Mouse (Mus musculus) hindbrain, embryonic 11.5 days (tissue): Measurements from ENCODE around the gene Myh9. TPM values are rescaled to one million over a fixed set of nuclear protein-coding genes. Genes with fewer than 3 reads are reported as not detected.
"Not testable (repeated sequence)": the region's sequence is repeated elsewhere in the genome, so short reads cannot be mapped to it uniquely, and the experiment has no call there.

Experiments used
- ATAC-seq: fragments of 200-750 bp; cut with Nextera tagmentation; 2 replicates; pipeline ENCODE4 v1.8.0; 2017; ENCODE audit warnings: mild to moderate bottlenecking, moderate TSS enrichment, moderate library complexity; ENCODE audit not compliant: low FRiP score
- DNase-seq: peaks from one replicate; pipeline ENCODE4 v3.0.0-alpha.2; 2015; ENCODE audit warnings: low spot score
- H3K27ac ChIP-seq: fragments of 300-500 bp; sonication (generic); 2 replicates; pipeline ENCODE4 v1.5.1; 2014; ENCODE audit warnings: mild to moderate bottlenecking, low read depth, low read length
- H3K27me3 ChIP-seq: fragments of 300-500 bp; sonication (generic); 2 replicates; pipeline ENCODE4 v1.6.1; 2014; ENCODE audit warnings: mild to moderate bottlenecking, low read length, moderate library complexity, mixed read lengths; ENCODE audit not compliant: control insufficient read depth, insufficient read depth
- H3K36me3 ChIP-seq: fragments of 300-500 bp; sonication (generic); 2 replicates; pipeline ENCODE4 v1.6.1; 2014; ENCODE audit warnings: mild to moderate bottlenecking, low read length, moderate library complexity, mixed read lengths; ENCODE audit not compliant: control insufficient read depth, insufficient read depth
- H3K4me1 ChIP-seq: fragments of 300-500 bp; sonication (generic); replicated peaks from 2 replicates; pipeline ENCODE4 v1.6.1; 2014; ENCODE audit warnings: low read length, mixed read lengths; ENCODE audit not compliant: control insufficient read depth, insufficient read depth
- H3K4me2 ChIP-seq: fragments of 300-500 bp; sonication (generic); replicated peaks from 2 replicates; pipeline ENCODE4 v1.6.1; 2014; ENCODE audit warnings: mild to moderate bottlenecking, low read depth, low read length
- H3K4me3 ChIP-seq: fragments of 300-500 bp; sonication (generic); 2 replicates; pipeline ENCODE4 v1.5.1; 2014; ENCODE audit warnings: low read depth, low read length
- H3K9ac ChIP-seq: fragments of 300-500 bp; sonication (generic); 2 replicates; pipeline ENCODE4 v1.6.1; 2014; ENCODE audit warnings: low read depth, low read length
- H3K9me3 ChIP-seq: fragments of 300-500 bp; sonication (generic); 2 replicates; pipeline ENCODE4 v1.6.1; 2016; ENCODE audit warnings: low read length; ENCODE audit not compliant: control insufficient read depth
- WGBS: fragments of 180-500 bp; shearing (Covaris S2); extraction: QIAGEN DNeasy Blood & Tissue Kit; methylation state at CpG from one replicate; pipeline ENCODE4 v1.1.7; 2014; 5-methylcytosine and 5-hydroxymethylcytosine counted together
- polyA plus RNA-seq: library from polyadenylated mRNA; unstranded; fragments of >200 nt; fragmentation: Nextera tagmentation; extraction: Ambion mirVana; gene quantifications from 2 replicates; pipeline ENCODE4 v1.2.1, GENCODE M21; 2014

Gene Myh9
- polyA plus RNA-seq, 1 experiment from 2014 or later, result 29.8 TPM

GRCm38 (mm10) chr15:77849039-77849436 lies 7.1 kb upstream of the Myh9 start:
- DNase-seq, result no peak
- 68% methylated on average over 5 of the region's 5 CpGs for WGBS
- Histone ChIP-seq H3K27me3 (no peaks in the 10 kb centered on the region), H3K4me1 (no peaks in the 10 kb centered on the region), H3K4me3 (no peak overlapping the region), H3K4me2 (no peak overlapping the region), H3K36me3 (no peaks in the 10 kb centered on the region), H3K9me3 (no peaks in the 10 kb centered on the region), H3K27ac (no peak overlapping the region), H3K9ac (no peak overlapping the region)
- no peak for ATAC-seq

- no peak overlapping the region for H3K27ac ChIP-seq
- 83% methylated on average over 16 of the region's 16 CpGs for WGBS
Observed at GRCm38 (mm10) chr15:77848415-77849038, 6.6 kb upstream of the Myh9 start.

DNA sequence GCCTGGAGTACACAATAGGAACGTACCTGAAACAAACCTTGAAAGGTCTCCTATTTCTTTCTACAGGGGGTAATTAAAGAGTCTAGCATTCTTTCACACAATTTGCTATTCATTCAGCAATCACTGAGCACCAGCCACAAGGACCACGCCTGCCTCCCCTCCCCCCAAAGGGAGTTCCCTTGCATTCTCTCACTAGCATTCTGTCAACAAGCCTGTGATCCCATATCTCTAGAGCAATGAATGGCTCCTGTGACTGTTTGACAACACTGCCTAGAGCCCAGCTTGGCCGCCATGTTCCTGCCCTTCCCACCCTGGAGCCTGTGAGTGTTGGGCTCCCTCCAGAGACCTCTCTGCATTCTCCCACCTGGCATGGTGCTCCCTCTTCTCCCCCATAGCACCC lies 5.9 kb upstream of the Myh9 start:
- ATAC-seq, result no peak

More at GRCm38 (mm10) chr15:77848415-77849038, 6.6 kb upstream of the Myh9 start:
- Histone ChIP-seq H3K27me3 (no peaks in the 10 kb centered on the region), H3K9ac (no peak overlapping the region), H3K9me3 (no peaks in the 10 kb centered on the region), H3K4me2 (no peak overlapping the region), H3K4me1 (no peaks in the 10 kb centered on the region), H3K4me3 (no peak overlapping the region), H3K36me3 (no peaks in the 10 kb centered on the region)
- ATAC-seq (no peak), DNase-seq (no peak)

DNA sequence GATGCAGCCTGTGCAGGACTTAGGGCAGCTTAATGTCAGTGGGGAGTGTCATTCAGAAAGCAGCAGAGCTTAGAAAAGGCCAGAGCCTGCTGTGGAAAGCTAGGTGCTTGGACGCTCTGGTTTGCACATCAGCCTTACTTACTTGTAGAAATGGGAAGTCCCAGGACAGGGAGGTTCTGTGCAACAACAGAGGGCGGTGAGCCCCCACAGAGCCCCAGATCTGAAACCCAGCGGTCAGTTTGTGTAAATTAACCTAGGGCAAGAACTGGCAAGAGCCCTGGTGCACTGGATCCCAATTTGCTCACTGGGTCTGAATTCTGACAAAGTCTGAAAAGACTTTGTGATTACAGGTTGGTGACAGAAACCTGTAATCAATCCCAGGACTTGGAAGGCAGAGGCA lies 5.1 kb upstream of the Myh9 start:
- Histone ChIP-seq H3K4me2 (no peak overlapping the region), H3K9me3 (no peaks in the 10 kb centered on the region), H3K27ac (no peak overlapping the region), H3K4me1 (no peaks in the 10 kb centered on the region), H3K4me3 (no peak overlapping the region), H3K36me3 (no peaks in the 10 kb centered on the region), H3K9ac (no peak overlapping the region), H3K27me3 (no peaks in the 10 kb centered on the region)
- ATAC-seq (no peak), DNase-seq (no peak)
- WGBS, result 78% methylated on average over 3 of the region's 3 CpGs

More for the DNA sequence above, 5.9 kb upstream of the Myh9 start:
- Histone ChIP-seq H3K4me2 (no peak overlapping the region), H3K36me3 (no peaks in the 10 kb centered on the region), H3K27ac (no peak overlapping the region), H3K9ac (no peak overlapping the region), H3K9me3 (no peaks in the 10 kb centered on the region), H3K4me1 (no peaks in the 10 kb centered on the region), H3K27me3 (no peaks in the 10 kb centered on the region), H3K4me3 (no peak overlapping the region)
- no peak for DNase-seq
- WGBS, result 74% methylated on average over 3 of the region's 3 CpGs

DNA sequence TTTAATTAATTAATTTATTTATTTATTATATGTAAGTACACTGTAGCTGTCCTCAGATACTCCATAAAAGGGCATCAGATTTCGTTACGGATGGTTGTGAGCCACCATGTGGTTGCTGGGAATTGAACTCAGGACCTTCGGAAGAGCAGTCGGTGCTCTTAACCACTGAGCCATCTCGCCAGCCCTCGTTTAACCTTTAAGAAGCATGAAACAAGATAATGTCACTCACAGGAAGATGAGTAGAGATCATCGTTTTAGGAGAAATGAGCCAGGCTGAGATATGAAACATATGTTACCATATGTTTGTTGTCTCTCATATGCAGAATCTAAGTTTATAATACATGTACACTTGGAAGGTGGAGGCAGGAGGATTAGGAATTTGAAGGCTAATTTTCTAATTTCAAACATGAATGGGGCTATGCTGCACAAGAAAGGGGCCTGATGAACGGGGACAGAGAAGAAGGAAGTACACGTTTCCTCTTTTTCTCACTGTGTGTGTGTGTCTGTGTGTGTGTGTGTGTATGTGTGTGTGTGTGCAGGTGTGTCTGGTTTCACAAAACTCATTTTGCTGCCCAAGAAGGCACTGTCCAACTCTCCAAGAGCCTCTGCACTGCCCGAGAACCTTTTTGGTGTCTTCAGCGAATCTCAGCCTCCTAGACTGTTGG lies 4.1 kb upstream of the Myh9 start:
- H3K4me2 ChIP-seq, H3K4me1 ChIP-seq, H3K27me3 ChIP-seq, H3K4me3 ChIP-seq, ATAC-seq, H3K9me3 ChIP-seq, H3K9ac ChIP-seq, DNase-seq, H3K36me3 ChIP-seq, H3K27ac ChIP-seq: not testable (repeated sequence)
- 86% methylated on average over 11 of the region's 11 CpGs for WGBS

DNA sequence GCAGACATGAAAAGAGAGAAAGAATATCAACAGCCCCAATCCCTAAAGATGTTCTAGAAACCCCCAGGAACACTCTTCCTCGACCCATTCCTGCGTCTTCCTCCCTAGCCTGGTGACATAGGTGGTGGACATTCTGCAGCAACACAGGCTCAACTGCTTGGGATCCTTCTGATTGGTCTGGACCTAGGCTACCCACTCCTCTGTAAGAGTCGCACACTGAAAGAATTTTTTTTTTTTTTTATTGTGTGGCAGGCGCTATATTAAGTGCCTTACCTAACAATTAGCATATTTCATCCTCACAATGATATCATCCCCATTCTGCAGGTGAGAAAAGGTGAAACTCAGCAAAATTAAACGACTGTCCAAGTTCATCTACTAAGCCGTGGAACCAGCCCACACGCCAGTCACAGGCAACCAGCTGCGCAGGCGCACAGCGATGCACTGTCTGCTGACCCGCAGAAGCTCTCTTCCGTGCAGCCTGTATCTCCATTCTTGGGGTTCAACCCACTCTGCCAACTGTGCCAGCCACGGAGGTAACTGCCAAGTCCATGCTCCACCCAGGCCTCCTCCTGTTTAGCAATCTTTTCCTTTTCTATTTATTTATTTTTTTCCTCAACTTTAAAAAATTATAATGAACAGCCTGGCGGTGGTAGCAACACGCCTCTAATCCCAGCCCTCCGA lies 3.1 kb upstream of the Myh9 start:
- no peak for ATAC-seq
- no peak for DNase-seq
- no peaks in the 10 kb centered on the region for H3K27me3 ChIP-seq
- WGBS, result 94% methylated on average over 16 of the region's 16 CpGs
- no peaks in the 10 kb centered on the region for H3K36me3 ChIP-seq
- no peaks in the 10 kb centered on the region; the same call in 1 of the 2 replicates for H3K4me1 ChIP-seq
- no peaks in the 10 kb centered on the region for H3K9me3 ChIP-seq
- H3K4me2 ChIP-seq, result no peak overlapping the region
- H3K27ac ChIP-seq, result no peak overlapping the region
- H3K9ac ChIP-seq, result no peak overlapping the region
- H3K4me3 ChIP-seq, result no peak overlapping the region

- Histone ChIP-seq H3K36me3 (no peaks in the 10 kb centered on the region), H3K9ac (no peak overlapping the region), H3K4me3 (no peak overlapping the region), H3K27me3 (no peaks in the 10 kb centered on the region), H3K4me1 (no peaks in the 10 kb centered on the region; the same call in 1 of the 2 replicates), H3K4me2 (no peak overlapping the region), H3K9me3 (no peaks in the 10 kb centered on the region), H3K27ac (no peak overlapping the region)
- DNase-seq, result no peak
- 83% methylated on average over 6 of the region's 6 CpGs for whole genome bisulfite sequencing
- ATAC-seq, result no peak
Observed at GRCm38 (mm10) chr15:77844048-77844447, 2.1 kb upstream of the Myh9 start.

GRCm38 (mm10) chr15:77843494-77844041 lies 1.6 kb upstream of the Myh9 start:
- not testable (repeated sequence) for H3K4me1 ChIP-seq, ATAC-seq, H3K27me3 ChIP-seq, H3K9ac ChIP-seq, H3K9me3 ChIP-seq, H3K4me3 ChIP-seq, H3K4me2 ChIP-seq, H3K36me3 ChIP-seq, DNase-seq, H3K27ac ChIP-seq
- WGBS, result 65% methylated on average over 12 of the region's 13 CpGs
